Mouse (Mus musculus) midbrain, embryonic 12.5 days (tissue): ENCODE measurements at regions not wholly inside any gene's neighbourhood (a gene's known extent, or its start where the extent isn't known, plus 50 kb on each side); places are given as distances from the start of the nearest gene placed in this dataset.

ENCODE experiments used
- ATAC-seq: fragments of 200-750 bp; cut with Nextera tagmentation; 2 replicates; pipeline ENCODE4 v1.8.0; 2017; ENCODE audit warnings: low read depth, moderate TSS enrichment, moderate library complexity; ENCODE audit not compliant: low FRiP score
- H3K27ac ChIP-seq: fragments of 300-500 bp; sonication (generic); replicated peaks from 2 replicates; pipeline ENCODE4 v1.5.1; 2016; ENCODE audit warnings: mild to moderate bottlenecking
- H3K27me3 ChIP-seq: fragments of 300-500 bp; sonication (generic); 2 replicates; pipeline ENCODE4 v1.6.1; 2016; ENCODE audit warnings: mild to moderate bottlenecking
- H3K36me3 ChIP-seq: fragments of 300-500 bp; sonication (generic); 2 replicates; pipeline ENCODE4 v1.6.1; 2016
- H3K4me1 ChIP-seq: fragments of 300-500 bp; sonication (generic); 2 replicates; pipeline ENCODE4 v1.6.1; 2016
- H3K4me2 ChIP-seq: fragments of 300-500 bp; sonication (generic); replicated peaks from 2 replicates; pipeline ENCODE4 v1.6.1; 2016; ENCODE audit warnings: mild to moderate bottlenecking, moderate library complexity
- H3K4me3 ChIP-seq: fragments of 300-500 bp; sonication (generic); 2 replicates; pipeline ENCODE4 v1.5.1; 2016; ENCODE audit warnings: mild to moderate bottlenecking
- H3K9ac ChIP-seq: fragments of 300-500 bp; sonication (generic); replicated peaks from 2 replicates; pipeline ENCODE4 v1.6.1; 2016; ENCODE audit warnings: mild to moderate bottlenecking, moderate library complexity
- H3K9me3 ChIP-seq: fragments of 300-500 bp; sonication (generic); 2 replicates; pipeline ENCODE4 v1.6.1; 2016; ENCODE audit warnings: mild to moderate bottlenecking
- WGBS: fragments of 180-500 bp; shearing (Covaris S2); methylation state at CpG from one replicate; pipeline ENCODE4 v1.1.7; 2016; 5-methylcytosine and 5-hydroxymethylcytosine counted together

DNA sequence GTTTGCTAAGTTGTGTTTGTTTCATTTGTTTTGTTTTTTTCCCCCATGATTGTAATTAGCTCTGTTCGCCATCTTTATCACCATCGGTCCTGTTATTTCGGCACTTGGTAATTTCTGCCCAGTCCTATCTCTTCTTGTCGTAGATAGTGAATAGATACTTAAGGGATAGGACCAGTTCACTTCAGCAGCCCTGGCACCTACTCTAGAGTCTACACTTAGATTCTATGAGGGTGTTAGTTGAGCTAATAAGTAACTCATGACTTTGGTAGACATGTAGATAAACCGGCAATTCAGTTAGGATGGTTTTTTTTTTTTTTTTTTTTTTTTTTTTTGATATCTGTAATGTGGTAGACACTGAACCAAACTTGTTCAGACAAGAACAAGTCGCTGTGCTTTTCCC lies 72.5 kb upstream of the Bmper start:
- Histone ChIP-seq H3K4me3 (no peak overlapping the region), H3K27ac (no peak overlapping the region), H3K9ac (no peak overlapping the region), H3K4me1 (no peaks in the 10 kb centered on the region), H3K36me3 (no peaks in the 10 kb centered on the region), H3K27me3 (no peaks in the 10 kb centered on the region), H3K4me2 (no peak overlapping the region), H3K9me3 (no peaks in the 10 kb centered on the region)
- WGBS = 92% methylated on average over 6 of the region's 6 CpGs
- ATAC-seq = no peak

DNA sequence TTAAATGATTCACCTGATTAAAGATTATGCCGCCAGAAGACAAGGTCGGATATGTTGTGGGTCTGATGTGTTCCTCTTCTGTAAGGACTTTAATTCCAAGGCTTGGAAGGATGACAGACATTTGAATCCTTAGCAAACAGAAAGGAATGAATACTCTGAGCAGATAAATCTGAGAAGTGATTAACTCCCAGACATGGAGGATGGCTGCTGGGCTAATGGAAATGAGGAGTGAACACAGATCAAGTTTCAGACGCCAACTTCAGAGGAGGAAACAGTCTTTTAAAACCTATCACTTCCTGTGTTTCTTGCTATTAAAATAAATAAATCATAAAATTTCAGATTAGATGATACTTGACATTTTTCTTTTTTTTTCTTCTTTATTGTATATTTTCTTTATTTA lies 72.0 kb upstream of the Bmper start:
- Histone ChIP-seq H3K27me3 (no peaks in the 10 kb centered on the region), H3K4me3 (no peak overlapping the region), H3K27ac (no peak overlapping the region), H3K36me3 (no peaks in the 10 kb centered on the region), H3K9me3 (no peaks in the 10 kb centered on the region), H3K9ac (no peak overlapping the region), H3K4me1 (no peaks in the 10 kb centered on the region), H3K4me2 (no peak overlapping the region)
- 68% methylated on average over 3 of the region's 3 CpGs for WGBS
- no peak for ATAC-seq

DNA sequence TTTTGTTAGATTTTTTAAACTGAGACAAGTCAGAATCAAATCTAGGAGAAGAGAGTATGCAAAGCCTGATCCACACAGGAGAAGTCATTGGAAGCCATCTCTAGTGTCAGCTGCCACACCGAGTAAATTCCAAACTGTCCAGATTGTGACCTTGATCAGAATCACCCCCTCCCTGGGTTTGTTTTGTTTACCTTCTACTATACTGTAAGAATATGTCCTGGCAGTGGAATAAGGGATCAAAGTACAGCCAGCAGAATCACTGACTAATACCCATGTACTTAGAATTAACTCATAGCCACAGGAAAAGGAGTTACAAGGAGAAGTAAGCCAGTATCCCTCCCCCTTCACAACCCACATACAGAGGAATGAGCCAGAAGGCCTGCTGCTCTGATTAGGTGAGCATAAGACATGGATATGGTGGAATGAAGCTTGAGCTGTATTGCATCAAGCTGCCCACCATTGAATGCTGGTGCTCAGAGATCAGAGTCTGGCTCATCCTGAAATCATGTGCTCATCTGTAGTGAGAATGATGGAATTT lies 70.9 kb upstream of the Bmper start:
- Histone ChIP-seq H3K4me2 (no peak overlapping the region), H3K4me1 (no peaks in the 10 kb centered on the region), H3K9ac (no peak overlapping the region), H3K9me3 (no peaks in the 10 kb centered on the region), H3K27ac (no peak overlapping the region), H3K27me3 (no peaks in the 10 kb centered on the region), H3K4me3 (no peak overlapping the region), H3K36me3 (no peaks in the 10 kb centered on the region)
- no peak for ATAC-seq
- 96% methylated on average over 1 of the region's 1 CpGs for WGBS

DNA sequence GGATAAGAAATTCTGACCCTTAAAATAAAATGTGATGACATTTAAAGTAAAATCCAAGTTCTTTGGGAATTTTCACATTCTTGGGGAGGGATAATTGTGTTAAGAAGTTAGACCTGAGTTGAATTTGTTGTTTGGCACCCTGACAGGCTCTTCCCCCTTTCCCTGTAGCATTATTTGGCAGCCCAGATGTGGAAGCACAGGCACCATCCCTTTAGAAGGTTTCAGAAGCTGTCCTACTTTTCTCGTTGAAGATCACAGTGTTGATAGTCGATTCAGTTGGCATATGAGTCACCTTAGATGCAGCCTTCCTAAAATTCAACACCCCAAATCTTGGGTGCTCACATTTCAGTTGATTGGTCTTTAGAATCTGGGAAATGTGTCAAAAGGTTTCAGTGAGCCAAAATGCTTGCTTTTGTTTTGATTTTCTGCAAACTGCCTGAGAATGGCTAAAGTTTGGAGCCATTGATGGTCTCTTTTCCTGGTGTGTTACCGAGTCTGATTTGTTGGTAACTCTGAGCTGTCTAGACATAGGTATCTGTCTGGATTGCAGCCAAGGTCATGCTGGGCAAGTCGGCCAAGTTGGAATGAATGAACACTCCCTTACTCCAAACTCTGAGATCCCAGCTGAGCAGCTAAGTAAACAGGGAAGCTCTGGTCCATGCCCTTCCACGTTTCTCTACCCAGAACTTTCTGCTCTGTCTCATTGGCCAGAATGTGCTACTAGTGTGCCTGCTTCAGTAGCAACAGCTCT lies 65.9 kb upstream of the Bmper start:
- no peak overlapping the region for H3K4me3 ChIP-seq
- no peak overlapping the region for H3K4me2 ChIP-seq
- no peak for ATAC-seq
- H3K9me3 ChIP-seq = no peaks in the 10 kb centered on the region
- 71% methylated on average over 5 of the region's 5 CpGs for WGBS
- no peak overlapping the region for H3K9ac ChIP-seq
- no peak overlapping the region for H3K27ac ChIP-seq
- no peaks in the 10 kb centered on the region for H3K36me3 ChIP-seq
- H3K4me1 ChIP-seq = no peaks in the 10 kb centered on the region
- no peaks in the 10 kb centered on the region for H3K27me3 ChIP-seq

DNA sequence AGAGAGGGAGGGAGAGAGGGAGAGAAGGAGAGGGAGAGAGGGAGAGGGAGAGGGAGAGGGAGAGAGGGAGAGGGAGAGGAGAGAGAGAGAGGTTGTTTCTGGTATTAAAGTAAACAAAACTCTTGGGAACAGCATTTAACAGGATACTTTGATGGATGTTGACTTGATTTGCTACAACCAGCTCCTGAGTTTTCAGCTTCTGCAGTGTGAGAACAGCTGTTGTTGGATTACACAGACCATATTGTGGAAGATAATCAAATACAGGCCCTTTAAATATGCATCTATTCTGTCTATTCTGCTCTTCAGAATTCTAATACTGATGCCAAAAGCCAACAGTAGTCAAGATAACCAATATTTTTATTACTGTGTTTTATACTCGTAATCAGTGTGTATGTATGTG lies 64.4 kb upstream of the Bmper start:
- H3K27ac ChIP-seq = no peak overlapping the region
- ATAC-seq = no peak
- no peaks in the 10 kb centered on the region for H3K36me3 ChIP-seq
- WGBS = 76% methylated on average over 1 of the region's 1 CpGs
- no peak overlapping the region for H3K4me2 ChIP-seq
- no peak overlapping the region for H3K4me3 ChIP-seq
- no peak overlapping the region for H3K9ac ChIP-seq
- H3K9me3 ChIP-seq = no peaks in the 10 kb centered on the region
- no peaks in the 10 kb centered on the region for H3K27me3 ChIP-seq
- no peaks in the 10 kb centered on the region for H3K4me1 ChIP-seq

DNA sequence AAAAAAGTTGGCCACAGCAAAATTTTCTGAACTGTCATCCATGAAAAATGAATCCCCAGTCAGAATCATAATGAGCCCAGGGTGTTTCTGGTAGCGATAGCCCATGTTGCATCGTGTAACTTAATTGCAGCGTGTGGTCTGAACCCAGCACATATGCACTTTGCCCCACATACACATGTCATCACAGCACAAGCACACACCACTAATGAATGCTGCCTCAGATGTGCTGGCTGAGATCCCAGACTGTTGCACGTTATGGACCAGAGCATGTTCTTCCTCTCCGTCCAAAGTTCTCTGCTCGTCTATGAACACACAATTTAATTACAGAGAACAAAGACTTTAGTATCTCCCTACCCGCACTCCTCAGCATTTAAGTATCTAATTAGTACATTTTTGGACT lies 61.5 kb upstream of the Bmper start:
- Histone ChIP-seq H3K4me1 (no peaks in the 10 kb centered on the region), H3K9me3 (no peaks in the 10 kb centered on the region), H3K36me3 (no peaks in the 10 kb centered on the region), H3K4me2 (no peak overlapping the region), H3K4me3 (no peak overlapping the region), H3K9ac (no peak overlapping the region), H3K27me3 (no peaks in the 10 kb centered on the region), H3K27ac (no peak overlapping the region)
- WGBS = 91% methylated on average over 7 of the region's 7 CpGs
- ATAC-seq = no peak

DNA sequence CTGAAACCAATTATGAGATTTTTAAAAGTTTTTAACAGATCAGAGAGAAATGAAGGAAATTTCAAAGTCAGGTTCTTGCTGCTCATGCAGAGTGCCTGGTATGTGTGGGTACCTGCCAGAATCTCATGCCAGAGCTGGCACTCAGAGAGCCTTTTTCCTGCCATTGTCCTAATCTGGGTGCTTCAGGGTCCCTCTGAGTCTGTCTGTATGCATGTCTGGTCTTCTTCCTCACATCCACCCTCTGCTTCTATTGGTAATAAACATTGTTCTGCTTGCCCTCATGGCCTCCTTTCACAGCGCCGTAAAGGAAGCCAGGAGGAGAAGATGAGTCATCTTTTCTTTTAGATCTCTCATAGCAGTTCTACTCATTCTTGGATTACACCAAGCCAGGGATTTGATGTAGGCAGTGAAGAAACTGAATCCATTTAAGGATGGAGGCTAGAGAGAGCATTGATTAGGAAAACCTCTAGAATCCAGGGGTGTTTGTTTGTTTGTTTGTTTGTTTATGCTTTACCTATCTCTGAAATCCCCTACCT lies 55.8 kb upstream of the Bmper start:
- WGBS = 91% methylated on average over 2 of the region's 2 CpGs
- H3K27ac ChIP-seq = no peak overlapping the region
- H3K4me3 ChIP-seq = no peak overlapping the region
- no peaks in the 10 kb centered on the region for H3K4me1 ChIP-seq
- no peaks in the 10 kb centered on the region for H3K36me3 ChIP-seq
- H3K4me2 ChIP-seq = no peak overlapping the region
- H3K27me3 ChIP-seq = no peaks in the 10 kb centered on the region
- ATAC-seq = no peak
- no peaks in the 10 kb centered on the region for H3K9me3 ChIP-seq
- H3K9ac ChIP-seq = no peak overlapping the region

DNA sequence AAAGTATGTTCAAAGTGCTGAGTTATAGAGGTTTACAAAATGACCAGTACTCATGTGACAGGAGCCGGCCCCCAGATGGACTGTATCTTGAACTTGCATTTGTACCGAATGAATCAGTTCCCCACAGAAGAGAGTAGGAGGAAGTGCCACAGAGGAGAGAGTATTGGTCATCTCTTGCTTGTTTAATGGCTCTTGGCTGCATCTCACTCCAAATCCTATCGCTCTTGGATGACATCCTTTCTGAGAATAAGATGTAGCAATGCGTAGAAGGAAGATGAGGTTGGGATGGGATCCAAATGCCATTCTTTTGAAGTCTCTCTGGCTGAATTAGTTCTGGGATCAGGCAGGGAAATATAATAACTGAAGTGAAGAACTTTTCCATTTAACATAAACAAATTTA lies 55.2 kb upstream of the Bmper start:
- no peaks in the 10 kb centered on the region for H3K4me1 ChIP-seq
- H3K4me2 ChIP-seq = no peak overlapping the region
- H3K27me3 ChIP-seq = no peaks in the 10 kb centered on the region
- no peak overlapping the region for H3K4me3 ChIP-seq
- H3K27ac ChIP-seq = no peak overlapping the region
- no peak overlapping the region for H3K9ac ChIP-seq
- WGBS = 90% methylated on average over 4 of the region's 4 CpGs
- H3K9me3 ChIP-seq = no peaks in the 10 kb centered on the region
- no peaks in the 10 kb centered on the region for H3K36me3 ChIP-seq
- no peak for ATAC-seq

DNA sequence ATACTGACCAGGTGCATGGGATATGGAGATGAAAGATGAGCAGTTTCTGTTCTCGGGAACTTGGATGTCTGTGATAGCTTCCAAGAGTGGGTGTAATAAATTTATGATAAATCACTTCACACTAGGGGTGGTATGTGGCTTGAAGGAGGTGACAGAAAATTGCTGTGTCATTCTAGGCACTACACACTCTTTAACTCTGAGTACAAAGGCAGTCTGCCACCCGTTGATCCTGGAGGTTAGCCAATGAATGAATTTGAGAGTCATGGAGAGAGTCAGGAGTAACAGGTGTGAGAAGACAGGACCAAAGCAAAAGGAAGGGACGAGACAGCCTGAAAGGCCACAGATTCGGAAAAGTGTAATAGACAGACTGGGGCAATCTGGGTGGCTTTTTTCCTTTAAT lies 54.7 kb upstream of the Bmper start:
- Histone ChIP-seq H3K4me2 (no peak overlapping the region), H3K9me3 (no peaks in the 10 kb centered on the region), H3K27me3 (no peaks in the 10 kb centered on the region), H3K36me3 (no peaks in the 10 kb centered on the region), H3K4me1 (no peaks in the 10 kb centered on the region), H3K27ac (no peak overlapping the region), H3K9ac (no peak overlapping the region), H3K4me3 (no peak overlapping the region)
- ATAC-seq = no peak
- WGBS = 83% methylated on average over 4 of the region's 4 CpGs

DNA sequence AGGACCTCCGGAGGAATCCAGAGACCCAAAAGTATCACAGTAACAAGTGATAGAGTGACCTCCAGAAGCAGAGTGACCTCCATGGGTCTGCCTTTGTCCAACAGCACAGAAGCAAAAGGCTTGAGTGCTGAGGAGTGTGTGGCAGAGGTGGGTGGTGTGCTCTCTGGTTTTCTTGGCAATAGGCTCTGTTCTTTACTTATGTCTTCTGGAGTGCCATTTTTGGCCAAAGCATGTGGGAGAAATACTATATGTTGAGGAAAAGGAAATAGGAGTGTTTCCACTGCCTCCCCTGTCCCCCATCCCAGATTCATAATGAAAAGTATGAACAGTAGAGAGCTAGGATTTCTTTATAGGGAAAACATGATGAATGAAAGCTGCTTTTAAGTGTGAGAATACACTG lies 51.5 kb upstream of the Bmper start:
- Histone ChIP-seq H3K9me3 (no peaks in the 10 kb centered on the region), H3K4me3 (no peak overlapping the region), H3K4me2 (no peak overlapping the region), H3K4me1 (no peaks in the 10 kb centered on the region), H3K36me3 (no peaks in the 10 kb centered on the region), H3K27me3 (no peaks in the 10 kb centered on the region), H3K27ac (no peak overlapping the region), H3K9ac (no peak overlapping the region)
- WGBS = 78% methylated on average over 1 of the region's 1 CpGs
- no peak for ATAC-seq
